Mouse (Mus musculus) forebrain, embryonic 14.5 days (tissue): Measurements from ENCODE around the gene Ubqln3. TPM values are rescaled to one million over a fixed set of nuclear protein-coding genes. Genes with fewer than 3 reads are reported as not detected.

Experiments
- ATAC-seq: fragments of 200-750 bp; cut with Nextera tagmentation; 2 replicates; pipeline ENCODE4 v1.8.0; 2017; ENCODE audit warnings: mild to moderate bottlenecking, moderate library complexity
- DNase-seq: peaks from one replicate; pipeline ENCODE4 v3.0.0-alpha.2; 2015; ENCODE audit warnings: low spot score
- H3K27ac ChIP-seq: fragments of 300-500 bp; sonication (generic); 2 replicates; pipeline ENCODE4 v1.5.1; 2014; ENCODE audit warnings: low read depth, mild to moderate bottlenecking, control low read depth, low read length, moderate library complexity
- H3K27me3 ChIP-seq: fragments of 300-500 bp; sonication (generic); replicated peaks from 2 replicates; pipeline ENCODE4 v1.6.1; 2014; ENCODE audit warnings: low read length, control low read depth, mixed read lengths; ENCODE audit not compliant: control insufficient read depth, insufficient read depth
- H3K36me3 ChIP-seq: fragments of 300-500 bp; sonication (generic); 2 replicates; pipeline ENCODE4 v1.6.1; 2014; ENCODE audit warnings: low read length, control low read depth; ENCODE audit not compliant: control insufficient read depth, insufficient read depth
- H3K4me1 ChIP-seq: fragments of 300-500 bp; sonication (generic); 2 replicates; pipeline ENCODE4 v1.6.1; 2014; ENCODE audit warnings: antibody characterized with exemption, low read length, control low read depth; ENCODE audit not compliant: control insufficient read depth, insufficient read depth
- H3K4me2 ChIP-seq: fragments of 300-500 bp; sonication (generic); 2 replicates; pipeline ENCODE4 v1.6.1; 2014; ENCODE audit warnings: mild to moderate bottlenecking, control low read depth, low read length
- H3K4me3 ChIP-seq: fragments of 300-500 bp; sonication (generic); 2 replicates; pipeline ENCODE4 v1.5.1; 2014; ENCODE audit warnings: low read depth, low read length, control low read depth
- H3K9ac ChIP-seq: fragments of 300-500 bp; sonication (generic); 2 replicates; pipeline ENCODE4 v1.6.1; 2014; ENCODE audit warnings: mild to moderate bottlenecking, low read length, control low read depth, moderate library complexity
- H3K9me3 ChIP-seq: fragments of 300-500 bp; sonication (generic); replicated peaks from 2 replicates; pipeline ENCODE4 v1.6.1; 2016; ENCODE audit warnings: low read length, control low read depth, mixed read lengths; ENCODE audit not compliant: control insufficient read depth
- WGBS: fragments of 180-500 bp; shearing (Covaris S2); extraction: QIAGEN DNeasy Blood & Tissue Kit; methylation state at CpG from one replicate; pipeline ENCODE4 v1.1.7; 2014; 5-methylcytosine and 5-hydroxymethylcytosine counted together
- polyA plus RNA-seq: library from polyadenylated mRNA; unstranded; fragments of >200 nt; fragmentation: Nextera tagmentation; extraction: Ambion mirVana; gene quantifications from 2 replicates; pipeline ENCODE4 v1.2.1, GENCODE M21; 2014

Gene Ubqln3
- polyA plus RNA-seq, 1 experiment from 2014 or later: not detected

GRCm38 (mm10) chr7:104137305-104137704, 5.8 kb downstream of the Ubqln3 start, which contains the start of gene Olfr643:
Olfr643 (minus strand) TSS chr7:104137405.
- no peak within 1 kb of the TSS for H3K27ac ChIP-seq
- no peaks in the 10 kb centered on the region for H3K27me3 ChIP-seq
- no peaks in the 10 kb centered on the region for H3K4me1 ChIP-seq
- ATAC-seq (no peak), DNase-seq (no peak)
- no peak within 1 kb of the TSS for H3K4me2 ChIP-seq
- H3K36me3 ChIP-seq: no peaks in the 10 kb centered on the region
- WGBS: 90% methylated on average over 5 of the region's 5 CpGs
- H3K9ac ChIP-seq: no peak within 1 kb of the TSS
- no peak within 1 kb of the TSS for H3K4me3 ChIP-seq
- H3K9me3 ChIP-seq: no peaks in the 10 kb centered on the region

- H3K27me3 ChIP-seq: no peaks in the 10 kb centered on the region
- ATAC-seq: no peak
- H3K9ac ChIP-seq: no peak within 1 kb of the TSS
- DNase-seq: no peak
- no peak within 1 kb of the TSS for H3K27ac ChIP-seq
- WGBS: 95% methylated on average over 5 of the region's 5 CpGs
- no peaks in the 10 kb centered on the region for H3K9me3 ChIP-seq
- no peak within 1 kb of the TSS for H3K4me3 ChIP-seq
- H3K4me1 ChIP-seq: no peaks in the 10 kb centered on the region
- no peak within 1 kb of the TSS for H3K4me2 ChIP-seq
- H3K36me3 ChIP-seq: no peaks in the 10 kb centered on the region
Observed at GRCm38 (mm10) chr7:104129726-104130125, 13.4 kb downstream of the Ubqln3 start, which contains the start of gene Ubqln5. Ubqln5 (minus strand) TSS chr7:104129826.

- Histone ChIP-seq H3K4me1 (no peaks in the 10 kb centered on the region), H3K27me3 (no peaks in the 10 kb centered on the region), H3K27ac (no peak within 1 kb of the TSS), H3K9ac (no peak within 1 kb of the TSS), H3K4me3 (no peak within 1 kb of the TSS), H3K4me2 (no peak within 1 kb of the TSS), H3K9me3 (no peaks in the 10 kb centered on the region), H3K36me3 (no peaks in the 10 kb centered on the region)
- DNase-seq (no peak), ATAC-seq (no peak)
Observed at GRCm38 (mm10) chr7:104104757-104104972, 38.4 kb downstream of the Ubqln3 start, which contains the start of gene Olfr646. Olfr646 (plus strand) TSS chr7:104104873.

- Histone ChIP-seq H3K4me3 (no peak overlapping the region), H3K27ac (no peak overlapping the region), H3K36me3 (no peaks in the 10 kb centered on the region), H3K9me3 (no peaks in the 10 kb centered on the region), H3K4me2 (no peak overlapping the region), H3K4me1 (no peaks in the 10 kb centered on the region), H3K27me3 (no peaks in the 10 kb centered on the region), H3K9ac (no peak overlapping the region)
- no peak for DNase-seq
- WGBS: 56% methylated on average over 4 of the region's 4 CpGs
- ATAC-seq: no peak
Observed at GRCm38 (mm10) chr7:104103913-104104756, 38.9 kb downstream of the Ubqln3 start.

Other genes with a start within 250 kb of the Ubqln3 start
- gene Olfr64, start 248.8 kb downstream of the Ubqln3 start, polyA plus RNA-seq: not detected in 2 replicates
- gene Olfr65, start 239.8 kb downstream of the Ubqln3 start, polyA plus RNA-seq: not detected in 2 replicates
- gene Olfr631, start 214.5 kb downstream of the Ubqln3 start, polyA plus RNA-seq: not detected in 2 replicates
- gene Olfr632, start 208.9 kb downstream of the Ubqln3 start, polyA plus RNA-seq: not detected in 2 replicates
- gene Olfr633, start 198.8 kb downstream of the Ubqln3 start, polyA plus RNA-seq: not detected in 2 replicates
- not detected in 2 replicates for gene Olfr635, start 172.1 kb downstream of the Ubqln3 start, polyA plus RNA-seq
- not detected in 2 replicates for gene Olfr638, start 144.5 kb downstream of the Ubqln3 start, polyA plus RNA-seq
- not detected in 2 replicates for gene Olfr639, start 126.0 kb downstream of the Ubqln3 start, polyA plus RNA-seq
- not detected in 2 replicates for gene Olfr640, start 117.7 kb downstream of the Ubqln3 start, polyA plus RNA-seq
- not detected in 2 replicates for gene Olfr641, start 107.8 kb downstream of the Ubqln3 start, polyA plus RNA-seq
- not detected in 2 replicates for gene Olfr642, start 90.6 kb downstream of the Ubqln3 start, polyA plus RNA-seq
- not detected in 2 replicates for gene 4930516K23Rik, start 81.8 kb downstream of the Ubqln3 start, polyA plus RNA-seq
- gene Olfr644, start 71.4 kb downstream of the Ubqln3 start, polyA plus RNA-seq: not detected in 2 replicates
- not detected in 2 replicates for gene Olfr645, start 57.8 kb downstream of the Ubqln3 start, polyA plus RNA-seq
- not detected in 2 replicates for gene Olfr646, start 38.4 kb downstream of the Ubqln3 start, polyA plus RNA-seq
- not detected in 2 replicates for gene Ubqln5, start 13.5 kb downstream of the Ubqln3 start, polyA plus RNA-seq
- gene Olfr643, start 5.9 kb downstream of the Ubqln3 start, polyA plus RNA-seq: not detected in 2 replicates
- not detected in 2 replicates for gene Ubqlnl, start 7.3 kb upstream of the Ubqln3 start, polyA plus RNA-seq
- gene Olfm5, start 21.6 kb upstream of the Ubqln3 start, polyA plus RNA-seq: not detected in 2 replicates
- gene Olfr648, start 40.1 kb upstream of the Ubqln3 start, polyA plus RNA-seq: 0.27 and 0.33 TPM in 2 replicates
- not detected in 2 replicates for gene Olfr649, start 52.7 kb upstream of the Ubqln3 start, polyA plus RNA-seq
- 0.27 TPM in 1 of 2 replicates, not detected in the other for gene Trim6, start 75.5 kb upstream of the Ubqln3 start, polyA plus RNA-seq
- 0.47 and 0.53 TPM in 2 replicates for gene Trim34a, start 101.2 kb upstream of the Ubqln3 start, polyA plus RNA-seq
- gene Trim5, start 144.8 kb upstream of the Ubqln3 start, polyA plus RNA-seq: 0.07 TPM in 1 of 2 replicates, not detected in the other
- 1.4 and 1.7 TPM in 2 replicates for gene Trim12a, start 172.2 kb upstream of the Ubqln3 start, polyA plus RNA-seq
- gene Trim34b, start 186.2 kb upstream of the Ubqln3 start, polyA plus RNA-seq: not detected in 2 replicates
- gene Trim12c, start 210.1 kb upstream of the Ubqln3 start, polyA plus RNA-seq: 0.48 and 0.95 TPM in 2 replicates
- gene Trim30b, start 226.6 kb upstream of the Ubqln3 start, polyA plus RNA-seq: not detected in 2 replicates